Mouse (Mus musculus): ENCODE results near the gene Pitpnc1.
"Not testable (repeated sequence)": the region's sequence is repeated elsewhere in the genome, so short reads cannot be mapped to it uniquely, and the experiment has no call there.

The Pitpnc1 gene

DNA sequence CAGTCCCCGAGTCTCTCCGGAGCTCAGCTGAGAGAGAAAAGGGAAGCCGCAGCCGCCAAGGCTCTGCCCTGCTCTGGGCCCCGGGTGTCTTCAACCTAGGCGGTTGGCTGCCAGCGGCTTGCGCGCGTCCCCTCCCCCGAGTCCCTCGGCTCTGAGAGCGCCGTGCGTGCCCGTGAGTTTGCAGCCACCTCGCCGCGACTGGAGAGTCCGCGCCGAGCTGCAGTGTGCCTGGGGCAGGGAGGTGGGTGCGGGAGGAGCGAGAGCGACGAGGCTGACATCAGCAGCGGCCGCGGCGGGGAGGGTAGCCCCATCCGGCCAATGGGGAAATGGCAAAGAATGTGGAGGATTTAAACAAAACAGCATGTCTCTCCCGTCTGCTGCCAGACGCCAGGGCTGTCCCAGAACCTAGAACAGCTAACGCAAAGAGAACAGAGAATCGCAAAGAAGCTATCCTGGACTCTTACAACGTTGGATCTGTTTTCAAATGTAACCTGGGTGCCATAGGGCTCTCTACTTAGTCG is at the start of gene Pitpnc1:
TSS of gene Pitpnc1 (minus strand) at position 179 of the 521 bp plus-strand sequence.
- peak; percentile 86 for DNase-seq (ENCODE audit: low spot score)

- DNase-seq (ENCODE audit: low spot score) = no peak
Observed at GRCm38 (mm10) chr11:107518645-107519429, 48.3 kb upstream of the Pitpnc1 start.

DNA sequence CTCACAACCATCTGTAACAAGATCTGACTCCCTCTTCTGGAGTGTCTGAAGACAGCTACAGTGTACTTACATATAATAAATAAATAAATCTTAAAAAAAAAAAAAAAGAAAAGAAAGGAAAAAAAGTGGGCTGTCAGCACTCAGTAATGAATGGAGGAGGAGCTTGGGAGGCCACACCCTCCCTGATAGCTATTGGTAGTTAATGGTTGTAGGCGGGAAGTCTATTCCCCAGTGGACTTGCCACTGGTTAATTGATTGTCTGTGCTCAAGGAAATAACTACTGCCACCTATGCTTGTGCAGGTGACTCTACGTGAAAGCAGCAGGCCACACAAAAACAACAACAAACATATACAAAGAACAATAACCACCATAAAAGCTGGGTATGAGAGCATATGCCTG is 45.9 kb upstream of the Pitpnc1 start:
- no peak for DNase-seq (ENCODE audit: low spot score)

DNA sequence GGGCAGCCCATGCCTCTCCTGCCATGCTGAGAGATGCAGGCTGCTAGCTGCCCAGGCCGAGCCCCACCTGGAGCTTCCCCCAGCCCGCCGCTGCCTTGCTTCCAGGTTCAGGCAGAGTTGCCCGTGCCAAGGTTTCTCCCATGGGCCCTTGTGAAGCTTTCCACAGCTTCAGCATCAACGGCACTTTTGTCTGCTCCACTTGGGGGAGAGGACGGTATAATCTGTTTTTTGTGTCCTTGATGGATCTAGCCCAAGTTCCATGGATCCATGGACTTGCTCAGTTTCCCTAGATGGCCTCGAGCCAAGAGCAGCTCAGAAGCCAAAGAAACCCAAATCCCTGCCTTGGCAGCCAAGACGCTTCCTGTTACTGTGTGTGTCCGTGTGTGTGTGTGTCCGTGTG is 42.5 kb upstream of the Pitpnc1 start:
- DNase-seq (ENCODE audit: low spot score) = no peak

DNA sequence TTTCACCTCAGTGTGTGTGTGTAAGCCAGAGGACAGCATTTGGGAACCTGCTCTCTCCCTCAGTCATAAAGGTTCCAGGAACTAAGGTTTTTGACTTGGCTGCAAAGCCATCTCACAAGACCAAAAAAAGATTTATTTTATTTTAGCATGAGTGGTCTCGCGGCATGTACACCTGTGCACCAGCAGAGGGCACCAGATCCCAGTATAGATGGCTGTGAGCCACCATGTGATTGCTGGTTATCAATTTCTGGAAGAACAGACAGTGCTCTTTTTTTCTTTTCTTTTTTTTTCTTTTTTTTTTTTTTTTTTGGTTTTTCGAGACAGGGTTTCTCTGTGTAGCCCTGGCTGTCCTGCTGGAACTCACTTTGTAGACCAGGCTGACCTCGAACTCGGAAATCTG is 41.5 kb upstream of the Pitpnc1 start:
- DNase-seq (ENCODE audit: low spot score) = peak; percentile 64

- DNase-seq (ENCODE audit: low spot score) = no peak
Observed at GRCm38 (mm10) chr11:107510362-107511269, 40.1 kb upstream of the Pitpnc1 start.

DNA sequence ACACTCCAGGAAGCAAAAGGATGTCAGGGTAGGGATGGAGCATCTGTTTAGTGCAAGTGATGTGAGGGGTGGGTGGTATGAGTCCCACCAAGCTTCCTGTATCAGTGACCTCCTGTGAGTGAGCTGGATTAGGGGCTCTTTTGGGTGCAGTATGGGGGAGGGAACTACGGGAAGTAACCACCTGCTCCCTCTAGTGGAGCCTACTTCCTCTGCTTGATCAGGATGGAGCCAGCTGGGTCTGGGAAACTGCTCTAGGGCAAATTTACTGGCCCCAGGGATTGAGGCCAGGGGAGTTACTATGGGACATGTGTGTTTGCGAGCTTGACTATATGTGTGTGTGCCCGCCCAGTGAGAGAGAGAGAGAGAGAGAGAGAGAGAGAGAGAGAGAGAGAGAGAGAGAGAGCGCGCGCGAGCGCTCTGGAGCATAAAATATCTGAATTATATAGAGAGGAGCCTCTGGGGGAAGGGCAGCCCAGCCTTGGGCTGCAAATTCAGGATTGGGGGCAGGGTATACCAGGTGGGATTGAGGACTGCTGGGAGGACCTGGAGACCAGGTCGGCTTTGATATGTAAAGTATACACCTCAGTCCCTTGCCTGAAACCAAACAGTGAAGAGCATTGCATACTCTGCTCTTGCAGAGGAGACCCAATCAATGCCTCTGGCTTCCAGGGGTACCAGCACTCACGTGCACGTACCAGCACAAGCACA is 39.3 kb upstream of the Pitpnc1 start:
- DNase-seq (ENCODE audit: low spot score) = no peak

- DNase-seq (ENCODE audit: low spot score) = peak; percentile 26
Observed at GRCm38 (mm10) chr11:107506260-107506659, 35.8 kb upstream of the Pitpnc1 start.

- DNase-seq (ENCODE audit: low spot score) = not testable (repeated sequence)
Observed at GRCm38 (mm10) chr11:107504364-107504763, 33.9 kb upstream of the Pitpnc1 start.

- DNase-seq (ENCODE audit: low spot score) = no peak
Observed at GRCm38 (mm10) chr11:107502801-107503200, 32.3 kb upstream of the Pitpnc1 start.

- no peak for DNase-seq (ENCODE audit: low spot score)
Observed at GRCm38 (mm10) chr11:107484341-107484740, 13.8 kb upstream of the Pitpnc1 start.

GRCm38 (mm10) chr11:107479862-107480203 is 9.3 kb upstream of the Pitpnc1 start:
- DNase-seq (ENCODE audit: low spot score) = no peak

- peak; percentile 97 for DNase-seq (ENCODE audit: low spot score)
Observed at GRCm38 (mm10) chr11:107479053-107479861, 8.8 kb upstream of the Pitpnc1 start, which contains the start of gene Psmd12. Gene Psmd12 (plus strand): TSS chr11:107479484.

GRCm38 (mm10) chr11:107473137-107473820 is 2.8 kb upstream of the Pitpnc1 start:
- DNase-seq (ENCODE audit: low spot score) = peak; percentile 91

DNA sequence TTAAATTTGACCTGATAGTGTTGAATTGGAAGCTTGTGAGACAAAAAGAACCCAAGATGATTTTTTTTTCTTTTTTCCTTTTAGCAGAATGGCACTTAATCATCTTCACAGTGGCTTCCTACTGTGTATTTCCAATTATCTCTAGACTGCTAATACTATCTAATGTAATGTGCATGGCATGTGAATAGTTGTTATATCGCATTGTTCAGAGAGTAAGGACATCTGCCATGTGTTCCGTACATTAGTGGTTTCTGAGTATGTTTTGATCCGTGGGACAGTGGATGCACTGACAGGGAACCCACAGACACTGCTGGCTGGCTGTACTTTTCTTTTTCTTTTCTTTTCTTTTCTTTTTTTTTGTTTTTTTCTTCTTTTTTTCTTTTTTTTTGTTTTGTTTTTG is 1.8 kb upstream of the Pitpnc1 start:
- no peak for DNase-seq (ENCODE audit: low spot score)

GRCm38 (mm10) chr11:107471071-107471720 is 697 bp upstream of the Pitpnc1 start:
- no peak for DNase-seq (ENCODE audit: low spot score)

DNA sequence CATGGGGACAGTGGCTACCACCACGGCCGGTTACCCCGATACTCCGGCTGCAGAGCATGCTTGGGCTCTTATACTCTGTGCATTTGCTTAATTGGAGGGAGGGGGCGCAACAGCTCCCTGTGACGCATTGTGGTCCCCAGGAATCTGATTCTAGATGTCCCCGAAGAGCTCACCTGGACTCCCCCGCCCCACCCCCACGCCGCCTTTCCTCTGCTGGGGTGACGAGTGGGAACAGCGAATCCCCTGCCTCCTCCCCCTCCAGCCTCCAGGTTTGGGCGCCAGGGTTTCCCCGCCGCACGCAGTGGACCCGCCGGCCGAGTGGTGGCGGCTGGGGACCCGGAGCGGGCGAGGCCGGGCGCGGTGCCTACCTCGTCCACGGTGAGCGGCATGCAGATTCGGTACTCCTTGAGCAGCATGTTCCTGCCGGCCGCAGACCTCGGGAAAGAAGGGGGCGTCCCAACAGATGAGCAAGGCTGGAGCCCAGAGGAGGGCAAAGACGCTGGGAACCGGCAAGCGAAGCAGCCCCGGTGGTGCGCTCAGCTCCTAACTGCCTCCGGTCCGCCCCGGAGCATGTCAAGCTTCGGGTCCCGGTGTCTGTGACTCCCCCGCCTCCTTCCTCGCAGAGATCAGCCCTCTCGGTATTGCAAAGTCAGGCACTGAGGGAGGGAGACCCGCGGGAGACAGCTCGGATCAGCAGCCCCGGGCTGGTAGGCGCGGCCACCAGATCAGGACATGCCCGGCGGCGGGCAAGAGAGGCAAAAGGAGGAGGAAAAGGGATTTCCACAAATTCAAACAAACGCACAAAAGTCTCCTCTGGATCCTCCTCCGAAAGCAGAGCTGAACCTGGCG is 752 bp downstream of the Pitpnc1 start:
- peak; percentile 58 for DNase-seq (ENCODE audit: low spot score)

- peak; percentile 71 for DNase-seq (ENCODE audit: low spot score)
Observed at GRCm38 (mm10) chr11:107469031-107469522, 1.4 kb downstream of the Pitpnc1 start.

Data from c-Kit-positive CD71-positive TER-119-positive erythroid progenitor cells, embryonic 14.5 days (primary cell).